Mouse (Mus musculus) kidney, embryonic 14.5 days (tissue): Measurements from ENCODE around the gene Serp1. TPM values are rescaled to one million over a fixed set of nuclear protein-coding genes. Genes with fewer than 3 reads are reported as not detected.

Source experiments
- ATAC-seq: fragments of 200-750 bp; cut with Nextera tagmentation; 2 replicates; pipeline ENCODE4 v1.8.0; 2017; ENCODE audit warnings: moderate number of reproducible peaks, mild to moderate bottlenecking, moderate TSS enrichment, moderate library complexity; ENCODE audit not compliant: low FRiP score, low TSS enrichment
- H3K27ac ChIP-seq: fragments of 300-500 bp; sonication (generic); 2 replicates; pipeline ENCODE4 v1.5.1; 2014; ENCODE audit warnings: low read depth, mild to moderate bottlenecking, low read length, moderate library complexity, mixed read lengths
- H3K27me3 ChIP-seq: fragments of 300-500 bp; sonication (generic); 2 replicates; pipeline ENCODE4 v1.6.1; 2014; ENCODE audit warnings: mild to moderate bottlenecking, low read length; ENCODE audit not compliant: control insufficient read depth, insufficient read depth
- H3K36me3 ChIP-seq: fragments of 300-500 bp; sonication (generic); 2 replicates; pipeline ENCODE4 v1.6.1; 2014; ENCODE audit warnings: low read length, mixed read lengths; ENCODE audit not compliant: control insufficient read depth, insufficient read depth
- H3K4me1 ChIP-seq: fragments of 300-500 bp; sonication (generic); 2 replicates; pipeline ENCODE4 v1.6.1; 2014; ENCODE audit warnings: low read length, mixed read lengths; ENCODE audit not compliant: control insufficient read depth, insufficient read depth
- H3K4me2 ChIP-seq: fragments of 300-500 bp; sonication (generic); replicated peaks from 2 replicates; pipeline ENCODE4 v1.6.1; 2014; ENCODE audit warnings: low read depth, mild to moderate bottlenecking, low read length
- H3K4me3 ChIP-seq: fragments of 300-500 bp; sonication (generic); 2 replicates; pipeline ENCODE4 v1.5.1; 2014; ENCODE audit warnings: mild to moderate bottlenecking, low read length
- H3K9ac ChIP-seq: fragments of 300-500 bp; sonication (generic); 2 replicates; pipeline ENCODE4 v1.6.1; 2014; ENCODE audit warnings: low read depth, mild to moderate bottlenecking, low read length, moderate library complexity
- H3K9me3 ChIP-seq: fragments of 300-500 bp; sonication (generic); 2 replicates; pipeline ENCODE4 v1.6.1; 2016; ENCODE audit warnings: low read length; ENCODE audit not compliant: control insufficient read depth
- WGBS: fragments of 180-500 bp; shearing (Covaris S2); extraction: QIAGEN DNeasy Blood & Tissue Kit; methylation state at CpG from one replicate; pipeline ENCODE4 v1.1.7; 2014; 5-methylcytosine and 5-hydroxymethylcytosine counted together
- polyA plus RNA-seq: library from polyadenylated mRNA; unstranded; fragments of >200 nt; fragmentation: Nextera tagmentation; extraction: Ambion mirVana; gene quantifications from 2 replicates; pipeline ENCODE4 v1.2.1, GENCODE M21; 2014

Serp1 gene
- polyA plus RNA-seq, 1 experiment from 2014 or later: 130 TPM

GRCm38 (mm10) chr3:58524246-58524645 lies 1.4 kb downstream of the Serp1 start:
- ATAC-seq: no peak
- H3K27ac ChIP-seq: no peak overlapping the region
- peak overlapping the region; percentile 52 for H3K4me2 ChIP-seq
- 64% methylated on average over 4 of the region's 4 CpGs for WGBS
- peak overlapping the region; percentile 93 for H3K4me3 ChIP-seq
- H3K27me3 ChIP-seq: no peaks in the 10 kb centered on the region
- no peaks in the 10 kb centered on the region for H3K9me3 ChIP-seq
- peaks cover 28% of the 10 kb centered on the region for H3K36me3 ChIP-seq
- peak overlapping the region; percentile 92; the same call in 1 of the 2 replicates for H3K9ac ChIP-seq
- no peaks in the 10 kb centered on the region for H3K4me1 ChIP-seq

- Histone ChIP-seq H3K4me2 (no peak overlapping the region), H3K4me1 (no peaks in the 10 kb centered on the region), H3K4me3 (no peak overlapping the region), H3K9me3 (no peaks in the 10 kb centered on the region), H3K9ac (no peak overlapping the region), H3K27me3 (no peaks in the 10 kb centered on the region), H3K36me3 (peaks cover 28% of the 10 kb centered on the region), H3K27ac (no peak overlapping the region)
- WGBS: 96% methylated on average over 3 of the region's 3 CpGs
- ATAC-seq: no peak
These were observed 2.3 kb downstream of the Serp1 start for GRCm38 (mm10) chr3:58523386-58523785.

- Histone ChIP-seq H3K27me3 (no peaks in the 10 kb centered on the region), H3K4me1 (no peaks in the 10 kb centered on the region), H3K4me2 (no peak overlapping the region), H3K27ac (no peak overlapping the region), H3K9me3 (no peaks in the 10 kb centered on the region), H3K9ac (no peak overlapping the region), H3K4me3 (no peak overlapping the region), H3K36me3 (peaks cover 28% of the 10 kb centered on the region)
- WGBS: 87% methylated on average over 2 of the region's 2 CpGs
- no peak for ATAC-seq
These were observed 4.3 kb downstream of the Serp1 start for GRCm38 (mm10) chr3:58521361-58521760.

GRCm38 (mm10) chr3:58520286-58520685 lies 5.4 kb downstream of the Serp1 start:
- no peak overlapping the region for H3K4me3 ChIP-seq
- WGBS: 89% methylated on average over 6 of the region's 6 CpGs
- H3K9ac ChIP-seq: no peak overlapping the region
- H3K4me1 ChIP-seq: no peaks in the 10 kb centered on the region
- no peak for ATAC-seq
- no peaks in the 10 kb centered on the region for H3K9me3 ChIP-seq
- no peak overlapping the region for H3K4me2 ChIP-seq
- H3K27me3 ChIP-seq: no peaks in the 10 kb centered on the region
- peaks cover 28% of the 10 kb centered on the region for H3K36me3 ChIP-seq
- no peak overlapping the region for H3K27ac ChIP-seq

- H3K4me3 ChIP-seq: no peak overlapping the region
- no peaks in the 10 kb centered on the region for H3K9me3 ChIP-seq
- H3K4me1 ChIP-seq: no peaks in the 10 kb centered on the region
- H3K36me3 ChIP-seq: peaks cover 28% of the 10 kb centered on the region
- H3K4me2 ChIP-seq: no peak overlapping the region
- H3K9ac ChIP-seq: no peak overlapping the region
- no peaks in the 10 kb centered on the region for H3K27me3 ChIP-seq
- 78% methylated on average over 3 of the region's 3 CpGs for WGBS
- no peak for ATAC-seq
- no peak overlapping the region for H3K27ac ChIP-seq
These were observed 6.2 kb downstream of the Serp1 start for GRCm38 (mm10) chr3:58519536-58519935.

GRCm38 (mm10) chr3:58518962-58519361 lies 6.7 kb downstream of the Serp1 start:
- 82% methylated on average over 2 of the region's 2 CpGs for WGBS
- peaks cover 28% of the 10 kb centered on the region for H3K36me3 ChIP-seq
- no peaks in the 10 kb centered on the region for H3K9me3 ChIP-seq
- H3K27ac ChIP-seq: no peak overlapping the region
- H3K4me2 ChIP-seq: no peak overlapping the region
- no peaks in the 10 kb centered on the region for H3K27me3 ChIP-seq
- H3K9ac ChIP-seq: no peak overlapping the region
- H3K4me1 ChIP-seq: no peaks in the 10 kb centered on the region
- H3K4me3 ChIP-seq: no peak overlapping the region
- ATAC-seq: no peak

- H3K9ac ChIP-seq: no peak overlapping the region
- H3K4me2 ChIP-seq: no peak overlapping the region
- H3K4me1 ChIP-seq: no peaks in the 10 kb centered on the region
- H3K4me3 ChIP-seq: no peak overlapping the region
- H3K27ac ChIP-seq: no peak overlapping the region
- H3K36me3 ChIP-seq: peaks cover 16% of the 10 kb centered on the region
- 81% methylated on average over 5 of the region's 5 CpGs for WGBS
- H3K27me3 ChIP-seq: no peaks in the 10 kb centered on the region
- ATAC-seq: no peak
- H3K9me3 ChIP-seq: no peaks in the 10 kb centered on the region
These were observed 7.9 kb downstream of the Serp1 start for GRCm38 (mm10) chr3:58517800-58518199.

GRCm38 (mm10) chr3:58517258-58517657 lies 8.4 kb downstream of the Serp1 start:
- 62% methylated on average over 5 of the region's 5 CpGs for WGBS
- H3K4me2 ChIP-seq: no peak overlapping the region
- H3K27me3 ChIP-seq: no peaks in the 10 kb centered on the region
- no peaks in the 10 kb centered on the region for H3K9me3 ChIP-seq
- no peak overlapping the region for H3K27ac ChIP-seq
- ATAC-seq: no peak
- H3K4me1 ChIP-seq: no peaks in the 10 kb centered on the region
- no peak overlapping the region for H3K4me3 ChIP-seq
- no peak overlapping the region for H3K9ac ChIP-seq
- H3K36me3 ChIP-seq: peaks cover 11% of the 10 kb centered on the region

- Histone ChIP-seq H3K27ac (no peak overlapping the region), H3K4me3 (no peak overlapping the region), H3K4me1 (no peaks in the 10 kb centered on the region), H3K27me3 (no peaks in the 10 kb centered on the region), H3K36me3 (peaks cover 7% of the 10 kb centered on the region; the same call in 1 of the 2 replicates), H3K9me3 (no peaks in the 10 kb centered on the region), H3K4me2 (no peak overlapping the region), H3K9ac (no peak overlapping the region)
- 55% methylated on average over 7 of the region's 7 CpGs for WGBS
- ATAC-seq: no peak
These were observed 9.1 kb downstream of the Serp1 start for GRCm38 (mm10) chr3:58516602-58516976.
